Mouse (Mus musculus): Measurements from ENCODE around the gene Pank1.

DNA sequence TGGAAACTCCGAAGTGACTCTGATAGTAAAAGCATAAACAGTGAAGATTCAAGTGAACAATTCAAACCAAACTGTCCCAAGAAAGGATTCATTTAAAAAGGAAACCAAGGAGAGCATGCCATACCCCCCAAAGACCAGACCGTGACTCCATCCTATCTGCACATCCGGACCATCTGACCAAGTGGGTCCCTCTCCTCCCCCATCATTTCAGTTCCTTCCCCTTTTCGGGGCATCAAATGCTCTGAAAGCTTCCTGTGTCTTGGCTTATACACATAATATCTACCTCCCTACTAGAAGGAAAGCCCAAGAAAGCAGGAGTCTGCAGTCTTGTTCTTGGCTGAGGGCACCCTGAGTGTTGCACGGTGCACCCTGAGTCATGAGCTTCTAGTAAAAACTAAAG is 72.1 kb downstream of the Pank1 start:
- TF ChIP-seq CTCF (IDR thresholded peaks at IDR 0.05; ENCODE audit: extremely low read depth, insufficient read depth, insufficient read length, insufficient replicate concordance) (no peak), POLR2A (IDR thresholded peaks at IDR 0.05; ENCODE audit: low read depth, low read length) (no peak)
